Mouse (Mus musculus) megakaryocyte, embryonic 14.5 days (primary cell): Measurements from ENCODE around the gene Zfp420. TPM values are rescaled to one million over a fixed set of nuclear protein-coding genes. Genes with fewer than 3 reads are reported as not detected.

Experiments used
- H3K27me3 ChIP-seq: replicated peaks from 2 replicates; pipeline ENCODE3; 2012; ENCODE audit warnings: inconsistent platforms
- H3K36me3 ChIP-seq: replicated peaks from 2 replicates; pipeline ENCODE3; 2012; ENCODE audit warnings: low read length, inconsistent platforms, mixed read lengths
- H3K4me1 ChIP-seq: 2 replicates; pipeline ENCODE4 v1.6.1; 2012; ENCODE audit warnings: inconsistent platforms
- H3K4me3 ChIP-seq: replicated peaks from 2 replicates; pipeline ENCODE3; 2012; ENCODE audit warnings: moderate library complexity, mild to moderate bottlenecking, inconsistent platforms
- H3K9me3 ChIP-seq: 2 replicates; pipeline ENCODE4 v1.6.1; 2012; ENCODE audit warnings: inconsistent platforms
- FLI1 ChIP-seq: IDR thresholded peaks from 2 replicates; pipeline ENCODE4 v1.6.1; 2012; ENCODE audit warnings: low read length, inconsistent platforms, mixed read lengths
- GATA1 ChIP-seq: IDR thresholded peaks from 3 replicates; pipeline ENCODE4 v1.6.1; 2012; ENCODE audit warnings: mixed read lengths, low read length, inconsistent platforms, borderline replicate concordance
- polyA plus RNA-seq: library from polyadenylated mRNA; stranded (reverse); fragments of >175 nt; gene quantifications from 2 replicates; pipeline ENCODE4 v1.2.3, GENCODE M21; 2012; ENCODE audit warnings: low replicate concordance; ENCODE audit not compliant: insufficient read depth

Gene Zfp420
- polyA plus RNA-seq, 1 experiment: not detected

DNA sequence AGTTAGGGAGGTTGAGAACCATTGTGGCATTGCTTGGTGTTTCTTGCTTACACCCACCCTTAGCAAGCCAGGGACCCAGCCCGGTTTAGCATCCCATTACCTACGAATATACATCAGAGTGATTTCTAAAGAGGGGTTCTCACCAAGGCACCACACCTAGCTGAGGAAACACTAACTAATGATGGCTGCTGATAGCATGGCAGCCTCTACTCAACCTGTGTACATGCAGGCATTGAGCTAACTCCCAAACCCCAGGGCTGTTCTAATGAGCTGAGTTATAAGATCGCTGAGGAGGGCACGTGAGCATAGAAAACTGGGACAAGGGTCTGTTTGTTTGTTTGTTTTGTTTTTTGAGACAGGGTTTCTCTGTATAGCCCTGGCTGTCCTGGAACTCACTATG, 33.0 kb downstream of the Zfp420 start:
- no peak for TF ChIP-seq GATA1
- TF ChIP-seq FLI1: no peak
- Histone ChIP-seq H3K4me3 (no peak overlapping the region), H3K4me1 (no peaks in the 10 kb centered on the region), H3K36me3 (peaks cover 62% of the 10 kb centered on the region), H3K9me3 (peaks cover 69% of the 10 kb centered on the region), H3K27me3 (no peaks in the 10 kb centered on the region)

- Histone ChIP-seq H3K4me3 (no peak overlapping the region), H3K27me3 (no peaks in the 10 kb centered on the region), H3K9me3 (peaks cover 37% of the 10 kb centered on the region), H3K4me1 (no peaks in the 10 kb centered on the region), H3K36me3 (peaks cover 82% of the 10 kb centered on the region)
- no peak for TF ChIP-seq FLI1
- TF ChIP-seq GATA1: no peak
Observed at GRCm38 (mm10) chr7:29898351-29898750, 38.6 kb downstream of the Zfp420 start.

GRCm38 (mm10) chr7:29904101-29904500, 44.3 kb downstream of the Zfp420 start:
- no peak overlapping the region for H3K4me3 ChIP-seq
- H3K36me3 ChIP-seq: peaks cover 37% of the 10 kb centered on the region
- H3K27me3 ChIP-seq: no peaks in the 10 kb centered on the region
- no peaks in the 10 kb centered on the region for H3K9me3 ChIP-seq
- peaks cover 11% of the 10 kb centered on the region for H3K4me1 ChIP-seq
- TF ChIP-seq GATA1: no peak

GRCm38 (mm10) chr7:29905966-29906681, 46.3 kb downstream of the Zfp420 start, which contains the start of gene Zfp27:
Gene Zfp27, minus strand, starts transcription at chr7:29906572.
- Histone ChIP-seq H3K4me3 (peak within 1 kb of the TSS; percentile 94), H3K36me3 (peaks cover 23% of the 10 kb centered on the region), H3K9me3 (no peaks in the 10 kb centered on the region), H3K4me1 (peaks cover 12% of the 10 kb centered on the region), H3K27me3 (no peaks in the 10 kb centered on the region)
- no peak for TF ChIP-seq GATA1

- Histone ChIP-seq H3K27me3 (no peaks in the 10 kb centered on the region), H3K4me3 (peak overlapping the region; percentile 94), H3K4me1 (peaks cover 12% of the 10 kb centered on the region), H3K9me3 (no peaks in the 10 kb centered on the region), H3K36me3 (peaks cover 21% of the 10 kb centered on the region)
- TF ChIP-seq FLI1: no peak
- TF ChIP-seq GATA1: no peak
Observed at GRCm38 (mm10) chr7:29906682-29907058, 46.9 kb downstream of the Zfp420 start.

DNA sequence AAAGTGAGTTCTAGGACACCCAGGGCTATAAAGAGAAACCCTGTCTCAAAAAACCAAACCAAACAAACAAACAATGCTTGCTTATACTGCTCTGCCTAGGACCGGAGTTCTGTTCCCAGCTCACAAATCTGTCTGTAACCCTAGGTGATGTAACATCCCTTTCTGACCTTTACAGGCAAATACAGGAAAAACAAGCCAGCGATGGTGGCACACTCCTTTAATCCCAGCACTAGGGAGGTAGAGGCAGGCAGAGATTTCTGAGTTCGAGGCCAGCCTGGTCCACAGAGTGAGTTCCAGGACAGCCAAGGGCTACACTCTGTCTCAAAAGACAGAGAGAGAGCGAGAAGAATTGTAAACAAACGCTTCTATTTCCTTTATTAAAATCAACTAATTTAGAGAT, 47.4 kb downstream of the Zfp420 start:
- no peak for TF ChIP-seq GATA1
- TF ChIP-seq FLI1: no peak
- H3K9me3 ChIP-seq: no peaks in the 10 kb centered on the region
- peaks cover 12% of the 10 kb centered on the region for H3K4me1 ChIP-seq
- H3K27me3 ChIP-seq: no peaks in the 10 kb centered on the region
- H3K36me3 ChIP-seq: peaks cover 25% of the 10 kb centered on the region
- no peak overlapping the region for H3K4me3 ChIP-seq

DNA sequence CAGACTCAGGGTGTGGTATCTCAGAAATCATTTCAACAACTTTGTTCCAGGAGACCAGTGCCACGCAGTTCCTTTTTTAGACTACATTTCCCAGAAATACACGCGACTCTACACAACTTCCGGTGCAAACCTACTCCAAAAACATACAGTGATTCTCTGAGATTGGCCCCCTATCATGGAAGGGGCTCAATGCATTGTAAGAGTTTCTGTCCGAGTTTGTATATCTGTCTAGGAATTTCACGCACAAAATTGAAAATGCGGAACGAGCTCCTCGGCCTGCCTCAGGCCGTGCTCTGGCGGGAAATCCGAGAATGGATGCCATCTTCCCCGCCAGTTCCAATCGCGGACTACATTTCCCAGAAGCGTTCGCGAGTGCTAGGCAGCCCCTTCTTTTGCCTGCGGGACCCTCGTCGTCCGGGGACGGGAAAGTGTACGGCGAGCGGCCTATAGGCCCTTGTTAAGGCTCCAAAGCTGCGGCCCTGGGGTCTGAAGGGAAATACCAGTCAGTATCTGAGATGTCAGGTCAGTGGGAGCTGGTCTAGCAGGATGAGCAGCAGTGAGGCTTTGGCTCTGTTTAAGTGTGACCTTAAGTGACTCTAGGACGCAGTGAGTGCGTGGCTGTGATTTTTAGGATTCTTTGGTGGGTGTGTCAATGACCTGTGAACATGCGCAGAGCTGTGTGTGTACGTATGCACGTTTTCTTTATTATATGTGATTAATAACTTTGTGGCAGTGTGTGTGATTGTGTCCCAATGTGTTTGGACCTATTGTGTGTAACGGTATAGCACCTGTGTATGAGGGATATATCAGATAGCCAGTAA, 48.6 kb downstream of the Zfp420 start, which contains the start of gene Zfp383:
Zfp383 (plus strand) TSS at position 94 of the 821 bp plus-strand sequence.
- H3K4me1 ChIP-seq: peaks cover 12% of the 10 kb centered on the region
- H3K36me3 ChIP-seq: peaks cover 27% of the 10 kb centered on the region
- no peaks in the 10 kb centered on the region for H3K9me3 ChIP-seq
- no peaks in the 10 kb centered on the region for H3K27me3 ChIP-seq
- peak within 1 kb of the TSS; percentile 95 for H3K4me3 ChIP-seq
- no peak for TF ChIP-seq GATA1
- TF ChIP-seq FLI1: no peak

DNA sequence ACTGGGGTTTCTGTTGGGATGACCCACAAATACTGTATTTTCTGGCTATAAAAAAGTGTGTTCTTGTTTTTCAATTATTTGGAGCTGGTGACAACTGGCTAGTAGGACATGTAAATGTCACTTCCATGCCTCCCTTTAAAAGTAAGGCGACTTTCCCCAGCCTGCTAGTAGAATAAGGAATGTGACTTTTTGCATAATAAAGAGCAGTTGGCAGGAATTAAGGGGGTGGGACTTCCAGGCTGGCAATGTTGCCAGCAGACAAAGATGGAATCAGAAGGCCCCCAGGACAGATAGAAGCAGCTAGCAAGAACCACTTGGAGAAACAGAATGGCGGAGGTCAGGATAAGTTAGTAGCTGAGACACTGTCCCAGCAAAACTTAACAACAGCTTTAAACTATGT, 50.5 kb downstream of the Zfp420 start:
- Histone ChIP-seq H3K4me3 (no peak overlapping the region), H3K27me3 (no peaks in the 10 kb centered on the region), H3K4me1 (peaks cover 12% of the 10 kb centered on the region), H3K36me3 (peaks cover 39% of the 10 kb centered on the region), H3K9me3 (peaks cover 18% of the 10 kb centered on the region)
- no peak for TF ChIP-seq GATA1
- no peak for TF ChIP-seq FLI1

GRCm38 (mm10) chr7:29912172-29912571, 52.4 kb downstream of the Zfp420 start:
- H3K9me3 ChIP-seq: peaks cover 28% of the 10 kb centered on the region
- no peaks in the 10 kb centered on the region for H3K27me3 ChIP-seq
- no peak overlapping the region for H3K4me3 ChIP-seq
- TF ChIP-seq FLI1 (no peak), GATA1 (no peak)
- peaks cover 50% of the 10 kb centered on the region for H3K36me3 ChIP-seq
- peaks cover 11% of the 10 kb centered on the region for H3K4me1 ChIP-seq

GRCm38 (mm10) chr7:29917371-29918061, 57.7 kb downstream of the Zfp420 start:
- TF ChIP-seq GATA1: no peak
- no peak for TF ChIP-seq FLI1
- H3K9me3 ChIP-seq: peaks cover 53% of the 10 kb centered on the region
- H3K36me3 ChIP-seq: peaks cover 39% of the 10 kb centered on the region
- H3K4me3 ChIP-seq: no peak overlapping the region
- no peaks in the 10 kb centered on the region for H3K27me3 ChIP-seq
- H3K4me1 ChIP-seq: no peaks in the 10 kb centered on the region
